Mouse (Mus musculus) stomach, postnatal 0 days (tissue): ENCODE data around the gene Kdm5a. TPM values are rescaled to one million over a fixed set of nuclear protein-coding genes. Genes with fewer than 3 reads are reported as not detected.

Source experiments
- ATAC-seq: fragments of 200-750 bp; cut with Nextera tagmentation; 2 replicates; pipeline ENCODE4 v1.8.0; 2017; ENCODE audit not compliant: low FRiP score, low TSS enrichment
- DNase-seq: peaks from one replicate; pipeline ENCODE4 v3.0.0-alpha.2; 2016; ENCODE audit warnings: low spot score
- H3K27ac ChIP-seq: fragments of 300-500 bp; sonication (generic); replicated peaks from 2 replicates; pipeline ENCODE4 v1.5.1; 2014; ENCODE audit warnings: mild to moderate bottlenecking, control low read depth
- H3K27me3 ChIP-seq: fragments of 300-500 bp; sonication (generic); 2 replicates; pipeline ENCODE4 v1.6.1; 2014; ENCODE audit warnings: low read length; ENCODE audit not compliant: control insufficient read depth, insufficient read depth
- H3K36me3 ChIP-seq: fragments of 300-500 bp; sonication (generic); 2 replicates; pipeline ENCODE4 v1.6.1; 2014; ENCODE audit warnings: low read length, mixed read lengths; ENCODE audit not compliant: control insufficient read depth, insufficient read depth
- H3K4me1 ChIP-seq: fragments of 300-500 bp; sonication (generic); replicated peaks from 2 replicates; pipeline ENCODE4 v1.6.1; 2014; ENCODE audit warnings: antibody characterized with exemption; ENCODE audit not compliant: control insufficient read depth, insufficient read depth
- H3K4me2 ChIP-seq: fragments of 300-500 bp; sonication (generic); replicated peaks from 2 replicates; pipeline ENCODE4 v1.6.1; 2014; ENCODE audit warnings: low read depth, mild to moderate bottlenecking, control low read depth, moderate library complexity
- H3K4me3 ChIP-seq: fragments of 300-500 bp; sonication (generic); 2 replicates; pipeline ENCODE4 v1.5.1; 2014; ENCODE audit warnings: low read depth, low read length, control low read depth
- H3K9ac ChIP-seq: fragments of 300-500 bp; sonication (generic); 2 replicates; pipeline ENCODE4 v1.6.1; 2014; ENCODE audit warnings: mild to moderate bottlenecking, low read length, control low read depth, mixed read lengths
- H3K9me3 ChIP-seq: fragments of 300-500 bp; sonication (generic); 2 replicates; pipeline ENCODE4 v1.6.1; 2016; ENCODE audit warnings: low read length; ENCODE audit not compliant: control insufficient read depth
- CTCF ChIP-seq: IDR thresholded peaks from 2 replicates; pipeline ENCODE4 v1.5.1; 2016; ENCODE audit warnings: antibody characterized with exemption, low read depth, mild to moderate bottlenecking, moderate library complexity
- EP300 ChIP-seq: optimal IDR thresholded peaks from 2 replicates; pipeline ENCODE3; 2016; ENCODE audit warnings: antibody characterized with exemption
- WGBS: fragments of 180-500 bp; shearing (Covaris S2); extraction: QIAGEN DNeasy Blood & Tissue Kit; methylation state at CpG from one replicate; pipeline ENCODE4 v1.1.7; 2014; 5-methylcytosine and 5-hydroxymethylcytosine counted together
- polyA plus RNA-seq: library from polyadenylated mRNA; unstranded; fragments of >200 nt; fragmentation: Nextera tagmentation; extraction: Ambion mirVana; gene quantifications from 2 replicates; pipeline ENCODE4 v1.2.1, GENCODE M21; 2015

Kdm5a gene
- polyA plus RNA-seq, 1 experiment from 2014 or later, result 23.1 TPM

DNA sequence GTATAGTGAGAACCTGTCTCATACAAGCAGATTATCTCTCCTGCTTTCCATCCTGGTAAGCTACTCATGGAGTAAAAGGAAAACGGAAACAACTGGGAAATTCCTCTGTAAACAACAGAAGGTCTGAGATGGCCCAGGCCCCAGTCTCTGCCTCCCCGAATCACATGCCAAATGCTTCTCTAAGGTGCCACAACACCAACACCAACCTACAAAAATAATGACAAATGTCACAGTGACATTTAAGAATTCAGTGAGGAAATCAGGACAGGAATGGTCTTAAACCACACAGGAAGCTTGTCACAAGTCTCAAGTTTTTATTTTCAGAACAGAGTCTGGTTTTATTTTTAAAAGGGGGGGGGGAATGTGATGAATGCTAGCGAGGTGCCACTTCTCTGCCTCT lies 124.7 kb downstream of the Kdm5a start:
- no peak overlapping the region for H3K4me3 ChIP-seq

DNA sequence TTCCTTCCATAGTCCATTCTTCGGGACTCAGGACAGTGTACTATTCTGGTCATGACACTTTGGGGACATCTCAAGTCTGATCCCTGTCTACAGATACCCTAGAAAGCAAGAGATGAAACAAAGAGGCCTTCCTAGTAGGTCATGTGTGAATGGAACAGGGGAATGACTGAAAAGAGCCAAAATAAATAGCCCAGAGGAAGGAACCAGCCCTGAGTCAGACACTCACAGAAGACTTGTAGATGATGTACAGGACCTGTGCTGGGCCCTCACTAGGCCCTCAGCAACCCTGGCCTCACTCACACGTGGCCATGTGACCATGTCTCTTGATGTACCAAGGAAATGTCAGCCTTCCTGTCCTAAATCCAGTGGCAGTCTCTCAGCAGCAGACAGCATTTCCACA lies 125.5 kb downstream of the Kdm5a start:
- Histone ChIP-seq H3K4me3 (no peak overlapping the region), H3K36me3 (no peaks in the 10 kb centered on the region), H3K4me2 (no peak overlapping the region), H3K4me1 (no peaks in the 10 kb centered on the region), H3K9me3 (no peaks in the 10 kb centered on the region), H3K9ac (no peak overlapping the region), H3K27ac (no peak overlapping the region), H3K27me3 (peaks cover 7% of the 10 kb centered on the region)
- ATAC-seq, result no peak
- no peak for DNase-seq
- TF ChIP-seq EP300 (no peak), CTCF (no peak)
- 58% methylated on average over 2 of the region's 2 CpGs for WGBS

More for the DNA sequence above, 124.7 kb downstream of the Kdm5a start:
- no peak for ATAC-seq
- Histone ChIP-seq H3K4me2 (no peak overlapping the region), H3K9me3 (no peaks in the 10 kb centered on the region), H3K9ac (no peak overlapping the region), H3K27ac (no peak overlapping the region), H3K4me1 (no peaks in the 10 kb centered on the region), H3K27me3 (peaks cover 7% of the 10 kb centered on the region), H3K36me3 (no peaks in the 10 kb centered on the region)
- WGBS, result 58% methylated on average over 3 of the region's 3 CpGs
- DNase-seq, result no peak
- TF ChIP-seq EP300 (no peak), CTCF (no peak)

DNA sequence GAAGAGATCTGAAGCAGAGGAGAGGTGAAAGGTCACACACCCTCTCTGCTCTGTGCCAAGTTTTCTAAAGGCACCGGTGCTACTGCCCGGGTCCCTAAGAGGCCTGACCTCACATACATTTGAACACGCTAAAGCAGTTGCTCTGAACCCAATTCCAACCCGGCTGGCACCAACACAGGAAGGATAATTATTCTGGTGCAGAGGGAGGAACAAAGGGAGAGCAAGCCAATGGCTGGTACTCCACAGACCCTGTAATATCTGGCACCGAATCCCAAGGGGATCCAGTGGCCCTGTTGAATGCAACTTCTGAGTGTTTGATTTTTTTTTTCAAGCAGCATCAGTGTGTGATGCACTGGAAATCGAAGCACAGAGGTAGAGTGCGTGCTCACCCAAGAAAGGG lies 127.1 kb downstream of the Kdm5a start:
- Histone ChIP-seq H3K9ac (no peak overlapping the region), H3K4me1 (no peaks in the 10 kb centered on the region), H3K36me3 (no peaks in the 10 kb centered on the region), H3K4me2 (no peak overlapping the region), H3K27me3 (peaks cover 7% of the 10 kb centered on the region), H3K9me3 (no peaks in the 10 kb centered on the region), H3K27ac (no peak overlapping the region), H3K4me3 (no peak overlapping the region)
- TF ChIP-seq EP300 (no peak), CTCF (no peak)
- ATAC-seq (no peak), DNase-seq (no peak)
- WGBS, result 66% methylated on average over 7 of the region's 7 CpGs

DNA sequence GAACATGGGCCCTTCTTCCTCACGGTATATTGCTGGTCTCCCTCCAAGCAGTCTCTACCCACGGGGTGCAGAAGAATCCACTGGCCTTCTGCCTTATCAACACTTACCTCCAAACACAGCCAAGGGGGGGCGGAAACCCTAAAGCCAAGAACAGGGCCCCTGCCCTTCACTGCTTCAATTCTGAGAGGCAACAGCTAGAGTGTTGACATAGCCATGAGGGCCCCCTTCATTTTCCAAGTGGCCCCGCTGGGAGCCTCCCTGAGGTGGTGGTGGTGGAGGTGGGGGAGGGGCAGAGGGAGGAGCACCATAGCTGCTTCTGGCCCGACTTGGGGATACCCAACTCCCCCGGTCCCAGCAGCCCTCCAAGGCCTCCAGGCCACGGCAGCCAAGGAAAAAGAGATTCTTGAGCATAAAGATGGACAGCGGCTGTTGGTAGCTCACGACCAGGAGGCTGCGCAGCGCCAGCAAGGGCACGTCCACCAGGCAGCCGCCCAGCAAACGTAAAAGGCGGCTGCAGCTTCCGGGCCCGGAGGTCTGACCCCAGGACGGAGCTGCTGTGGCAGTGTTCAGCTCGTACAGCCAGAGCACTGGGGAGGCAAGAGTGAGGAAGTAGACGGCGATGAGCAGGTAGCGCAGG lies 128.1 kb downstream of the Kdm5a start:
- DNase-seq (no peak), ATAC-seq (no peak)
- H3K27me3 ChIP-seq, result peaks cover 7% of the 10 kb centered on the region
- TF ChIP-seq EP300 (no peak), CTCF (no peak)
- H3K4me1 ChIP-seq, result no peaks in the 10 kb centered on the region
- no peak overlapping the region for H3K27ac ChIP-seq
- peak overlapping the region; percentile 97 for H3K4me2 ChIP-seq
- H3K36me3 ChIP-seq, result no peaks in the 10 kb centered on the region
- H3K4me3 ChIP-seq, result peak overlapping the region; percentile 60
- 10% methylated on average over 22 of the region's 22 CpGs for WGBS
- no peak overlapping the region for H3K9ac ChIP-seq
- no peaks in the 10 kb centered on the region for H3K9me3 ChIP-seq

DNA sequence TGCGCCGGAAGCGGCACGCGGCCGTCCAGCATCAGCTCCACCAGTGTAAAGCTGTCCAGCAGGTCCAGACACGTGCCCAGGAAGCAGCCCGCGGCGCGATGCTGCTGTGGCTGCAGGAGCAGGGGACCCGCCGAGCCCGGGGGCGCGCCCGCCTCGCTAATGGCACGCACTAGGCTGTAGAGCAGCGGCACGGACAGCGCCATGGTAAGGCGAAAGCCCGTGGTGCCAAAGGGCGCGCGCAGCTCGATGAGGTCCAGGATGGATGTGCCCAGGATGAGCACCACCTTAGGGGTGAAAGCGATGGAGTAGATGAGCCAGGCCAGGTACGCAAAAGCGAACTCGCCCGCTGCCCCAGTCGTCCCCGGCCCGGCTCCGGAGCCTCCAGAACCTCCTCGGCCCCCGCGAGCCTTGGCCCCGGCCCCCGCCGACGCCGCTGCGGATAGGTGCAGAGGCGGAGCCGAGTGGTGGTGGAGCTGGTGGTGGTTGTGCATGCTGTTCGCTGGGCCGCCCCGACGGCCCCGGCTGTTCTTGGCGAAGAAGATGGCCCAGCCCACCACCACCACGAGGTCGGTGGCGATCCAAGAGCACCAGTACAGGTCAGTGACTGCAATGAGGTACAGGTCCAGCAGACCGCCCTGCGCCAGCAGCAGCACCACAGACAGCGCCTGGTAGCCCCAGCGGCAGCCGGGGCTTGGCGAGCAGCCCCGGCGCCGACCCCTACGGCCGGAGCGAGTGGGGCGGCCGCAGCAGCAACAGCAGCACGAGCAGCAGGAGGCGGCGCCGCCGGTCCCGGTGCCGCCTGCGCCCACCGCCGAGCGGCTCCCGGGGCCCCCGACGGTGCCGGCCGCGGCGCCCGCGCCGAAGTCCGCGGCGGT lies 128.8 kb downstream of the Kdm5a start:
- 1% methylated on average over 87 of the region's 95 CpGs for WGBS
- H3K4me2 ChIP-seq, result peak overlapping the region; percentile 97
- H3K9me3 ChIP-seq, result no peaks in the 10 kb centered on the region
- H3K27ac ChIP-seq, result no peak overlapping the region
- TF ChIP-seq EP300 (no peak), CTCF (no peak)
- peak overlapping the region; percentile 60 for H3K4me3 ChIP-seq
- H3K27me3 ChIP-seq, result peaks cover 7% of the 10 kb centered on the region
- no peaks in the 10 kb centered on the region for H3K36me3 ChIP-seq
- no peak overlapping the region for H3K9ac ChIP-seq
- ATAC-seq (peak; percentile 59), DNase-seq (peak; percentile 64)
- H3K4me1 ChIP-seq, result no peaks in the 10 kb centered on the region
